Mouse (Mus musculus): ENCODE results near the gene Irf1.

Irf1 gene

GRCm38 (mm10) chr11:53805786-53806185 lies 36.0 kb downstream of the Irf1 start:
- DNase-seq (ENCODE audit: low read depth in 1 of 2, low spot score in 2 of 2) = peak; percentile 64 to 74

GRCm38 (mm10) chr11:53809354-53809753 lies 39.5 kb downstream of the Irf1 start:
- no peak for DNase-seq (ENCODE audit: low read depth in 1 of 2, low spot score in 2 of 2)

GRCm38 (mm10) chr11:53810156-53810555 lies 40.3 kb downstream of the Irf1 start:
- DNase-seq (ENCODE audit: low read depth in 1 of 2, low spot score in 2 of 2) = no peak

GRCm38 (mm10) chr11:53810749-53811148 lies 40.9 kb downstream of the Irf1 start:
- DNase-seq (ENCODE audit: low read depth in 1 of 2, low spot score in 2 of 2) = no peak

GRCm38 (mm10) chr11:53811312-53811711 lies 41.5 kb downstream of the Irf1 start:
- DNase-seq (ENCODE audit: low read depth in 1 of 2, low spot score in 2 of 2) = no peak

GRCm38 (mm10) chr11:53813001-53813868 lies 43.4 kb downstream of the Irf1 start:
- DNase-seq (ENCODE audit: low read depth in 1 of 2, low spot score in 2 of 2) = no peak

- DNase-seq (ENCODE audit: low read depth in 1 of 2, low spot score in 2 of 2) = no peak
Measured at GRCm38 (mm10) chr11:53814810-53815209, 45.0 kb downstream of the Irf1 start.

GRCm38 (mm10) chr11:53816841-53817375 lies 47.1 kb downstream of the Irf1 start:
- DNase-seq (ENCODE audit: low read depth in 1 of 2, low spot score in 2 of 2) = no peak

GRCm38 (mm10) chr11:53818794-53819193 lies 49.0 kb downstream of the Irf1 start:
- no peak for DNase-seq (ENCODE audit: low read depth in 1 of 2, low spot score in 2 of 2)

- no peak for DNase-seq (ENCODE audit: low read depth in 1 of 2, low spot score in 2 of 2)
Measured at GRCm38 (mm10) chr11:53819511-53819910, 49.7 kb downstream of the Irf1 start.

GRCm38 (mm10) chr11:53820516-53821170 lies 50.8 kb downstream of the Irf1 start:
- DNase-seq (ENCODE audit: low read depth in 1 of 2, low spot score in 2 of 2) = no peak

GRCm38 (mm10) chr11:53821230-53821944 lies 51.6 kb downstream of the Irf1 start:
- no peak for DNase-seq (ENCODE audit: low read depth in 1 of 2, low spot score in 2 of 2)

- no peak for DNase-seq (ENCODE audit: low read depth in 1 of 2, low spot score in 2 of 2)
Measured at GRCm38 (mm10) chr11:53821945-53822338, 52.1 kb downstream of the Irf1 start.

GRCm38 (mm10) chr11:53825409-53825808 lies 55.6 kb downstream of the Irf1 start:
- DNase-seq (ENCODE audit: low read depth in 1 of 2, low spot score in 2 of 2) = no peak
